Mouse (Mus musculus): Measurements from ENCODE around the gene Zfp456.
A peak's percentile ranks its signal among the peaks of the same experiment; 100 is the strongest.
"Not testable (repeated sequence)": the region's sequence is repeated elsewhere in the genome, so short reads cannot be mapped to it uniquely, and the experiment has no call there.

The Zfp456 gene

DNA sequence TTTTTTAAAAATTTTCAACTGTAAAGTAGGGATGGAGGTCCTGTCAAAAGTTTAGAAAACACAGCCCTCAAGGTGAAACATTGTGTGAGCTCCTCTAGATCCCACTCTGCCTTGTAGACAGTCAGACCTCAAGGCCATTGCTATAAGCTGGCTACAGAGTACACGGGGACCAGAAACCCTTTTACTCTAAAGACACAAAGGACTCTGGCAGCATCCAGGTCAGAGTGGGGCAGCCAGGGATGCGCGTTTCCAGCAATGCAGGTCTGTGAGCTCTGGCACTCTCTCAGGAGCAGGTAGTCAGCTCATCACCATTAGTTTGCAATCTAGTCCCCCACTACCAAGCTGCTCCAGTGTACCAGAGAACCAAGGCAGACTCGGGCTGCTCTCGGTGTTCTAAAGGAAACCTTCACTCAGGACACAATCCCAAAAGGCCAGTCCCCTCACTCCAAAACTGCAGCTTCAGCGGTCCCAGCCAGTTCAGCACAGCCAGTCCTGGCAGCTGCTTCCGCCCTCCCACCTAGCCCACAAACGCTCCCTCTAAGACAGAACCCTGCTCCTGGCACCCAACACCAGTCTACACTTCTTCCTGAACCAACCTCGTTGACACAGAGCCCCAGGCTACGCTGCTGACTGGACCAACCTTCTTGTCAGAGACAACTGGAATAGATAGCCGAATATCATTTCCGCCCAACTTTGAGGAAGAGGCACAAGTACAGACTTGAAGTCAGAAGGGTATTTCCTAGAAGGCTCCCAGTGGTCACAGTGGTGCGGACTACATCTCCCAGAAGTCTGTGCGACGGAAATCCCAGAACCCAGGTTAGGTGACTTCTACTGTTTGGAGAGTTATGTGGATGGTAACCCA is at the start of gene Zfp456, which contains the start of gene Gm28041:
Zfp456 (minus strand) TSS at position 761 of the 862 bp plus-strand sequence.
Gm28041 (minus strand) TSS at position 684 of the 862 bp plus-strand sequence.
- peak; percentile 52 to 63 for DNase-seq

DNA sequence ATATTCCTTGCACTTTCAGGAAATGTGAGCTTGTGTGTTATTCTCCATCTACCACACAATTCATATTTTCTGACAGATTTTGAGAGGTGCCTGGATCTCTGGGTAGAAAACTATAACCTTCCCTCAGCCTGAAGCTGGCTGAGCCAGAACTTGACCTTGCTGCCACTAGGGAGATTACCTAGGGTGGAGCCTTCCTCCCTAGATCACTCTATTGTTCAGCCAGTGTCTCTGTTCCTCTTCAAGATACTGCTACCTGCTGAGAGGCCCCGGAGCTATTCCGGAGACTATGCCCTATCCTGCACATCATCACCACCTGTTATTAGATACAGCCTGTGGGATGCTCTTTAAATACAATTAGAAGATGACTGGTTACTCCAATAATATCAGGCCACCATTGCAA is 46.9 kb upstream of the Zfp456 start:
- not testable (repeated sequence) for DNase-seq

DNA sequence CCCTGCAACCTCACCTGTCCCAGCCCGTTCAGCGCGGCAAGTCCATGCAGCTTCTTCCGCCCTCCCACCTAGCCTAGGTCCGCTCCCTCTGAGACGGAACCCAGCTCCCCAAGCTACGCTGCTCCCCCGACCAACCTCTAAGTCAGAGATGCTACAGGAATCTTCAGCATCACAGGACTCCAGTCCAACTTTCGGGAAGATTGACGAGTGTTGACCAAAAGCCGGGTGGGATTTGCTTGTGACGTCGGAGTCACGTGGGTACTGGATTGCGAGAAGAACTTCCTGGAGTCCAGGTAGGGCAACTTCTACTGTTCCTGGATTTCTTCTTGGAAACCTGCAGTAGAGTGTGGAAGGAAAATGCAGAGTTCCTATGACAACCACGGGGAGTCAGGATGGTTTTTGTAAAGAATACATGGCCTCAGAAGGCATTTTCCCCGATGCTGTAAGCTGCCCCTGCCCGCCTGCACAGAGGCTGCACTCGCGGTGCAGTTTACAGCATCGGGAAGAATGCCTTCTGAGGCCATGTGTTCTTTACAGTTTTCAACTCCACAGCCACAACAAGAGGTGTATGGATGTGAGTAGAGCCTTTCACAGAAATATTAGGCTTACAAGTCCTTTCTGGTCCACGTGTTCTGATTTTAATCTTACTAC is 45.7 kb upstream of the Zfp456 start, which contains the start of gene Zfp459:
Zfp459 (minus strand) TSS at position 212 of the 651 bp plus-strand sequence.
- peak; percentile 59 to 64 for DNase-seq

DNA sequence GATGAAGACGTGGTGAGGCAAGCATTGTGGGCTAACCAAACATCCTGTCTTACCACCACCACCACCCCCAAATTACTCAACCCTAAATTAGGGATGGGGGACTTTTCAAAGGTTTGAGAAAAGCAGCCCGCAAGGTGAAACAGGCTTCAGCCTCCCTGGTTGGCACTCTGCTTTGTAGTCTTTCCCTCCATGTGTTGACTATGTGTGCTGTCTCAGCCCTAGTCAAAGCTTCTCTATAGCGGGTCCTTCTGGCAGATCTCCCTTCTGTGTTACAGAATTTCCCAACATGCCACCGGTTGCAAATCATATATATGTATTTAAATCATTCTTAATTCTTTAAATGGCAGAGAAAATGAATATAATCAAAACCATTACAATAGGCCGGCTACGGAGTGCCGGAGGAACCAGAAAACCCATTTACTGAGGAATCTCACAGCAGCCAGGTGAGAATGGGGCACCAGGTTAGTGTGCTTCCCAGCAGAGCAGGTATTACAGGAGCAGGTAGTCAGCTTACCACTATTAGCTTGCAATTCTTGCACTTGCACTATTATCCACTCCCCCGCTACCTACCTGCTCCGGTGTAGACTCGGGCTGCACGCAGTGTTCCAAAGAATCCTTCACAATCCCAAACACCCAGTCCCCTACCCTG is 45.1 kb upstream of the Zfp456 start:
- DNase-seq: no peak

DNA sequence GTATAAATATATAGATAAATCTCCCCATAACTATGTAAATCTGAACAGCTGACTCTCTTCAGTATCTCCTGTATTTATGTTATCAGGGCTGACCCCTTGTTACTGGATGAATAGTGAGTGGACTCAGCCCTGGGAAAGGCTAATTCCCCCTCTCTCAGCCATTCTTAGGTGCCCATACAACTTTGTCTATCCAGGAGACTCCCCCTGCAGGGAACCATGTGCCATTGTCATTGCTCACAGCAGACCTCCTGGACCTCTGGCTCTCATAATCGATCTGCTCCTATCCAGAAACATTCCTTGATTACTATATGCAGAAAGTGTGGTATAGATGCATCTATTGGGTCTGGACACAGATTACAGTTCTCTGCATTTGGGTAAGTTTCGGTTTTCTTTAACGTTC is 41.2 kb upstream of the Zfp456 start:
- no peak for DNase-seq

DNA sequence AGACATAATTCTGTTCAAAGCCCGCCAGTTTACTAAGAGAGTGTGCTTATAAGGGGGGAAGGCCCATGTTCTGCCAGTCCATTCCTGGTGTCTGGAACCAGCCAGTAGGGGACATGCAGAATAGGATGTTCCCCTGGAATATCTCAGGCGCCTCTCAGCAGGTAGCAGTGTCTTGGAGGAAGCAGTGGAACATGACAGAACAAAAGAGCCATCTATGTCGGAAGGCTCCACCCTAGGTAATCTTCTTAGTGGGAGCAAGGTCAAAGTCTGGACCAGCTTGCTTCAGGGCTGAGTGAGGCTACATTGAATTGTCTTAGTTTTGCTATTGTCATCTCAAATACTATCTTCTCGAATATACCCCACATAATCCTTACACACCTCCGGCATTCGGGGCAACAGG is 40.1 kb upstream of the Zfp456 start:
- DNase-seq: no peak

DNA sequence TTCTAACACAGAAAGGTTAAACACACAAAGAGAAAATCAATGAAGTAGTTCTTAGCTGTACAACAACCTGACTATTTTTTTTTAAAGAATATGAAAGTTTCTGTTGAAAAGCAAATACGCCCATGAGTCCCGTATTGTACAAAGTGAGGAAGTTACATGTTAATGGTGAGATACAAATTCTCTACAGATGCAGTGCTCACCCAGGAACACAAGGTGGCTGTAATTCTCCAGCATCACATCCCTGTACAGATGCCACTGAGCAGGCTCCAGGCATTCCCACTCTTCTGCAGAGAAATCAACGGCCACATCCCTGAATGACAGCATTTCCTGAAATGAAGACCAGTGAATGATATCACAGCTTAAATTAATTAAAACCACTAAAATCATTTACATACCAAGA is 38.0 kb upstream of the Zfp456 start:
- DNase-seq: not testable (repeated sequence)

DNA sequence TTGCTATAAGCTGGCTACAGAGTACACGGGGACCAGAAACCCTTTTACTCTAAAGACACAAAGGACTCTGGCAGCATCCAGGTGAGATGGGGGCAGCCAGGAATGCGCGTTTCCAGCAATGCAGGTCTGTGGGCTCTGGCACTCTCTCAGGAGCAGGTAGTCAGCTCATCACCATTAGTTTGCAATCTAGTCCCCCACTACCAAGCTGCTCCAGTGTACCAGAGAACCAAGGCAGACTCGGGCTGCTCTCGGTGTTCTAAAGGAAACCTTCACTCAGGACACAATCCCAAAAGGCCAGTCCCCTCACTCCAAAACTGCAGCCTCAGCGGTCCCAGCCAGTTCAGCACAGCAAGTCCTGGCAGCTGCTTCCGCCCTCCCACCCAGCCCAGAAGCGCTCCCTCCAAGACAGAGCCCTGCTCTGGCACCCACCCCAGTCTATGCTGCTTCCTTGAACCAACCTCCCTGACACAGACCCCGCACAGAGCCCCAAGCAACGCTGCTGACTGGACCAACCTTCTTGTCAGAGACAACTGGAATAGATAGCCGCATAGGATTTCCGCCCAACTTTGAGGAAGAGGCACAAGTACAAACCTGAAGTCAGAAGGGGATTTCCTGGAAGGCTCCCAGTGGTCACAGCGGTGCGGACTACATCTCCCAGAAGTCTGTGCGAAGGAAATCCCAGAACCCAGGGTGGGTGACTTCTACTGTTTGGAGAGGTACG is 23.7 kb upstream of the Zfp456 start, which contains the start of gene Zfp429:
Zfp429 (minus strand) TSS at position 637 of the 721 bp plus-strand sequence.
- DNase-seq: peak; percentile 78 to 82

DNA sequence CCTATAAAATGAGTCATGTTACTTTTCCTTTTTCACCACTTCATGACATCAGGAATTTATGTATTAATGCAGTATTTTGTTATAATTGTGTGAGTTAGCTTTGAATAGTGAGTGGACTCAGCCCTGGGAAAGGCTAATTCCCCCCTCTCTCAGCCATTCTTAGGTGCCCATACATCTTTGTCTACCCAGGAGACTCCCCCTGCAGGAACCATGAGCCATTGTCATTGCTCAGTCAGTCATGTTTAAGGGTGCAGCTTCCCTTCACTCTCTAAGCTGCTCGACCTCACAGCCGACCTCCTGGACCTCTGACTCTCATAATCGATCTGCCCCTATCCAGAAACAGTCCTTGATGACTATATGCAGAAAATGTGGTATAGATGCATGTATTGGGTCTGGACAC is 645 bp upstream of the Zfp456 start:
- not testable (repeated sequence) for DNase-seq

DNA sequence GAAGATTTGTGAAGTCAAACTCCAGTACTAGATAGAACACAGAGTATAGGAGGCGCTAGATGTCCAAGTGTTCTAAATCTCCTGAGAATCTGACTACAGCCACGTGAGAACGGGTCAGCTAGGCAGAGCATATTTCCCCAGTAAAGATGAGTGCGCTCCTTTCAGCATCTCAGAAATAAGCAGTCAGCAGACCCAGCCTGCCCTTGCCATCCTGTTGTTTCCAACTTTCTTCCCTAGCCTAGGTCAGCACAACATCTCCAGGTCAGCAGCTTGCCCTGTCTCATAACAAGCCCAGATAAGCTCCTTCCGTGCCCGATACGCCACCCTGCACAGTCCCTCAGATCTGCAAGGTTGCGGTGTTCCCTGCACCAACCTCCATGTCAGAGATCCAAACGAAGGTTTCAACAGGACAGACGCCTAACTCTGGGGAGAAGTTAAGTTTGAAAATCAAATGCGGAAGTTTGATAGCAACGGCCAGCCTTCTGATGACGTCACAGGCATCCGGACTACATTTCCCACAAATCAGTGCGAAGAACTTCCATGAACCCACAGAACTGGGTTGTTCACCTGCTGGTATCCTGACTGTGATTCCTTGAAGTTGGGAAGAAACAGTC is 15.4 kb downstream of the Zfp456 start, which contains the start of the genes Gm28044 and Zfp953:
Gm28044 (minus strand) TSS at position 406 of the 614 bp plus-strand sequence.
Zfp953 (minus strand) TSS at position 475 of the 614 bp plus-strand sequence.
- DNase-seq: peak; percentile 91 to 92

DNA sequence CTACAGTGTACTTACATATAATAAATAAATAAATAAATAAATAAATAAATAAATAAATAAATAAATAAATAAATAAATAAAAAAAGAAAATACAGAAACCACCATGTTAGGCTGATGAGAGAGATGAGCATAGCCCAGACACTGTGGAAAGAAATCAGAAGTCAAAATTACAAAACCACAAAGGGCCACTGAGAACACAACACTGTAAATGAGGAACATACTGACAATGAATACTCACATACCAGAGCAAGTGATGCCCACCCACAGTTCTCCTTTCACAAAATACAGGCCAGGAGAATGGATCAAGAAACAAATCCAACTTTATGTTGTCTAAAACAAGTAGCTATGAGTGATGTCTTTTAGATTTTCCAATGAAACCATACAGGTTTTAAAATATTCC is 23.8 kb downstream of the Zfp456 start:
- no peak for DNase-seq

DNA sequence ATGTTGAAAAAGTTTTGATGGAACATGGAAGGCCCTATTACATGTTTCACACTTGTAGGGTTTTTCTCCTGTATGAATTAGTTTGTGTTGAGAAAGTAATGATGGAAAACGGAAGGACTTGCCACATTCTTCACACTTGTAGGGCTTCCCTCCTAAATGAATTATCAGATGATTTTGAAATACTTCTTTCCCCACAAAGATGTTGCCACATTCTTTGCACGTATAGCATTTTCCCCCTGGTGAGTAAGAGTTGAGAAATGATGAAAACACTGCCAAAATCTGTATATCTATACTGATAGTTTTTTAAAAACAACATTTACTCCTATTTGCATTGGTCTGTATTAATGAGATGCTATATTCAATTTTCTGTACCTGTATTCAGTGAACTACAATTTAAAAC is 32.2 kb downstream of the Zfp456 start:
- DNase-seq: no peak

DNA sequence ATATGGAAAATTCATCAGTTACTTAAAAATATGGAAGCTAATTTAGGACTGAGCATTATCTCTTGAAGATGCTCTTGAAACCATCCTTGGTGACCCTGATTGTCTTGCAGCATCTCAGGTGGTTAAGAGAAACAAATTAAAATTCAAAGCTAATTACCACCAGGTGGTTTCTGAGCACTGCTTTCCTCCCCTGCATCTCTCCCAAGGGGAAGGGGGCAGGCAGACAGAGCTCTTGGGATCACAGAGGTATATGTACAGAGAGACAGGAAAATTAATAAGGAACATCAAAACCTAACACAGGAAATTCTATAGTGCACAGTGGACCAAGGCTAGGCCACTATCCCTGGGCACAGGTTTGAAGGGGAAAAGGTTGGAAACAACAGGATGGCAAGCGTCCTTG is 42.7 kb downstream of the Zfp456 start:
- peak in 1 of 2 experiments; percentile 3 for DNase-seq

DNA sequence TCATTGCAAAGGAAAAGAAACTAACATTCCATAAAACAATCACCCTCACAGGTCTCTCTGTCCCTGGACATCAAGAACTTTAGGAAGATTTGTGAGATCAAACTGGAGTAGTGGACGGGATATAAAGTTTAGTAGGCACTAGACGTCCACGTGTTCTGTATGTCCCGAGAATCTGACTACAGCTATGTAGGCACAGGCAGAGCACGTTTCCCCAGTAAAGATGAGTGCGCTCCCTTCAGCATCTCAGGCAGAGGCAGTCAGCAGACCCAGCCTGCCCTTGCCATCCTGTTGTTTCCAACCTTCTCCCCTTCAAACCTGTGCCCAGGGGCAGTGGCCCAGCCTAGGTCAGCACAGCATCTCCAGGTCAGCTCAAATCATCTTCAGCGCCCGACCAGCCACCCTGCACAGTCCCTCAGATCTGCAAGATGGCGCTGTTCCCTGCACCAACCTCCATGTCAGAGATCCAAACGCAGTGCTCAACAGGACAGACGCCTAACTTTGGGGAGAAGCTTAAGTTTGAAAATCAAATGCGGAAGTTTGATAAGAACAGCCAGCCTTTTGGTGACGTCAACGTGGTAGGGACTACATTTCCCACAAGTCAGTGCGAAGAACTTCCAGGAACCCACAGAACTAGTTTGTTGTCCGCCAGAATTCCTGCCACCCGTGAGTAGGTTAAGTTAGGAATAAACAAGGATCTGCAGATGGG is 43.4 kb downstream of the Zfp456 start, which contains the start of gene Zfp595:
Zfp595 (minus strand) TSS at position 552 of the 706 bp plus-strand sequence.
- DNase-seq: peak; percentile 73 to 79

Measured in cerebellum, postnatal 10 days (tissue).